Mouse (Mus musculus) lung, embryonic 14.5 days (tissue): ENCODE results near the gene Sema3e. TPM values are rescaled to one million over a fixed set of nuclear protein-coding genes. Genes with fewer than 3 reads are reported as not detected.

ENCODE experiments used
- ATAC-seq: fragments of 200-750 bp; cut with Nextera tagmentation; 2 replicates; pipeline ENCODE4 v1.8.0; 2017; ENCODE audit warnings: mild to moderate bottlenecking, moderate TSS enrichment, moderate library complexity; ENCODE audit not compliant: insufficient read depth
- DNase-seq: peaks from one replicate; pipeline ENCODE4 v3.0.0-alpha.2; 2015
- H3K27ac ChIP-seq: fragments of 300-500 bp; sonication (generic); 2 replicates; pipeline ENCODE4 v1.5.1; 2014; ENCODE audit warnings: low read depth, mild to moderate bottlenecking, moderate library complexity
- H3K27me3 ChIP-seq: fragments of 300-500 bp; sonication (generic); 2 replicates; pipeline ENCODE4 v1.6.1; 2014; ENCODE audit warnings: low read length, control low read depth; ENCODE audit not compliant: insufficient read depth
- H3K36me3 ChIP-seq: fragments of 300-500 bp; sonication (generic); 2 replicates; pipeline ENCODE4 v1.6.1; 2014; ENCODE audit warnings: control low read depth; ENCODE audit not compliant: insufficient read depth
- H3K4me1 ChIP-seq: fragments of 300-500 bp; sonication (generic); 2 replicates; pipeline ENCODE4 v1.6.1; 2014; ENCODE audit warnings: antibody characterized with exemption, control low read depth; ENCODE audit not compliant: insufficient read depth
- H3K4me2 ChIP-seq: fragments of 300-500 bp; sonication (generic); 2 replicates; pipeline ENCODE4 v1.6.1; 2014; ENCODE audit warnings: mild to moderate bottlenecking
- H3K4me3 ChIP-seq: fragments of 300-500 bp; sonication (generic); 2 replicates; pipeline ENCODE4 v1.5.1; 2014; ENCODE audit warnings: low read depth, low read length
- H3K9ac ChIP-seq: fragments of 300-500 bp; sonication (generic); 2 replicates; pipeline ENCODE4 v1.6.1; 2014
- H3K9me3 ChIP-seq: fragments of 300-500 bp; sonication (generic); 2 replicates; pipeline ENCODE4 v1.6.1; 2016; ENCODE audit warnings: low read depth, low read length, control low read depth
- CTCF ChIP-seq: IDR thresholded peaks from 2 replicates; pipeline ENCODE4 v1.5.1; 2016; ENCODE audit warnings: antibody characterized with exemption, low read depth
- whole genome bisulfite sequencing: fragments of 180-500 bp; shearing (Covaris S2); extraction: QIAGEN DNeasy Blood & Tissue Kit; methylation state at CpG from one replicate; pipeline ENCODE4 v1.1.7; 2014; 5-methylcytosine and 5-hydroxymethylcytosine counted together
- polyA plus RNA-seq: library from polyadenylated mRNA; unstranded; fragments of >200 nt; fragmentation: Nextera tagmentation; extraction: Ambion mirVana; gene quantifications from 2 replicates; pipeline ENCODE4 v1.2.1, GENCODE M21; 2014

The Sema3e gene
- polyA plus RNA-seq, 1 experiment from 2014 or later = 18.7 TPM

DNA sequence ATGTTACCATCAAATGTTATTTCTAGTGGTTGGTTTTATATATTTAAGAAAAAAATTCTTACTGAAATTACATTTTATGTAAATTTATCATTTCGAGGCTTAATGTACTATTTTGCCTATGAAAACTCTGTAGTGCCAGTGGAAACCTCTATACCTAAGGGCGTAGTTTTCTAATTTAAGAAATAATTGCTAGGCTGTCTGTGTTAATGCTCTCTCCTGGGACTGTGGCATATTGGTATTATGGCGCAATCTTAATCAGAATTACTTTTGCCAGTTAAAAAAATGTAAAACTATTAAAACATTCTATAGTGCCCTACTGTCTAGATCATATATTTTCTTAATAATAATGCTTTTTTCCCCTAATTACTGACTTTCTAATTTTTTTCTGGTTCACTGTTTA, 138.2 kb downstream of the Sema3e start:
- Histone ChIP-seq H3K27me3 (no peaks in the 10 kb centered on the region), H3K4me3 (no peak overlapping the region), H3K36me3 (no peaks in the 10 kb centered on the region), H3K4me1 (no peaks in the 10 kb centered on the region), H3K27ac (no peak overlapping the region), H3K4me2 (no peak overlapping the region), H3K9ac (no peak overlapping the region), H3K9me3 (no peaks in the 10 kb centered on the region)
- ATAC-seq (no peak), DNase-seq (no peak)
- WGBS = 90% methylated on average over 3 of the region's 3 CpGs
- no peak for TF ChIP-seq CTCF

DNA sequence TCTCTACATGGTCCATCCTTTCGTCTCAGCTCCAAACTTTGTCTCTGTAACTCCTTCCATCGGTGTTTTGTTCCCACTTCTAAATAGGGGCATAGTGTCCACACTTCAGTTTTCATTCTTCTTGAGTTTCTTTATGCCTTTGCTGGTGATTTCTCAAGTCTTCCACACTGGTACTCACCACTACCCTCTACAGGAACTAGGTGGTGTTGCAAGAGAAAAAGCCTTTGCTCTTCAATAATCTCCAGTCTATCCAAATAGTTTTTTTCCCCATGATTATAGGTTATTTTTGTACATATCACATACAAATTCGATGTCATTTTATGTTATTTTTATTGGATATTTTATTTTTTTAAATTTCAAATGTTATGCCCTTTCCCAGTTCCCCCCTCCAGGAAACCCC, 142.7 kb downstream of the Sema3e start:
- H3K4me1 ChIP-seq = no peaks in the 10 kb centered on the region
- no peak overlapping the region for H3K4me2 ChIP-seq
- H3K4me3 ChIP-seq = no peak overlapping the region
- H3K9ac ChIP-seq = no peak overlapping the region
- peak; percentile 30 for TF ChIP-seq CTCF
- DNase-seq = peak; percentile 8
- H3K9me3 ChIP-seq = no peaks in the 10 kb centered on the region
- no peak for ATAC-seq
- WGBS = 63% methylated on average over 3 of the region's 3 CpGs
- H3K27me3 ChIP-seq = no peaks in the 10 kb centered on the region
- no peak overlapping the region for H3K27ac ChIP-seq
- H3K36me3 ChIP-seq = no peaks in the 10 kb centered on the region

DNA sequence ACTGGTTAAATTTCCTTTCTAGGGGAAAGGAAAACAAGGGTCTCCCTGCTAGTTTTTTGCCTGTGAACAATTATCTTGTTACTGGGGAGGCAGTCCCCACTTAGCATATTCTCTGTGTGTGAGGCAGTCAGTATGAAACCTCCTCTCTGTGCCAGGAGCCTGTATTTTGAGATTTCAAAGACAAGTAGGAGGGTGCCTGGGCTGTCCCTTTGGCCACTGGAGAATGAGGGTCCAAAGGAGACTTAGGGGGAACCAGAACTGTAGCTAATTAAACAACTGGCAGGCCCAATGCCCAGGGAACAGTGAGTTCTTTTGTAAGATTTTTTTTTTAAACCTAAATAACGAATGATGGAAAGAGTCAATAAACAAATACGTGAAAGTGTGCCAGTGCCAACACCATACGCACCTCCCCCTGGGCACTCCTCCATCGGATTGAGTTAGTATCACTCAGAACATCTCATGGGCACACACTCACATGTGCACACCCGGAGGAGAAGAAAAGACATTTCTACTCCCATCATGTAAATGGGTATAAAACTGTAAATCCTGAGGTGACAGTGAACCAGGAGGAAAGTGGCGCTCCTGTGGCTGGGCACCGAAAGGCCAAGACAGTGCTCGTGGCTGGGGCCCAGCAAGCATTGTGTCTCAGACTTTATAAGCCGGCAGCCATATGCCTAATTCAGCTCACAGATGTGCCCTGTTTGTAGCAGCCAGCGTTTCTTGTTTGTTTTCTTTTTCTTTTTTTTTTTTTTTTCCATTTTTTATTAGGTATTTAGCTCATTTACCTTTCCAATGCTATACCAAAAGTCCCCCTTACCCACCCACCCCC, 148.5 kb downstream of the Sema3e start:
- Histone ChIP-seq H3K4me2 (no peak overlapping the region), H3K27ac (no peak overlapping the region), H3K36me3 (no peaks in the 10 kb centered on the region), H3K27me3 (no peaks in the 10 kb centered on the region), H3K9ac (no peak overlapping the region), H3K4me1 (no peaks in the 10 kb centered on the region), H3K9me3 (no peaks in the 10 kb centered on the region), H3K4me3 (no peak overlapping the region)
- WGBS = 83% methylated on average over 10 of the region's 10 CpGs
- no peak for DNase-seq
- no peak for ATAC-seq
- TF ChIP-seq CTCF = no peak

DNA sequence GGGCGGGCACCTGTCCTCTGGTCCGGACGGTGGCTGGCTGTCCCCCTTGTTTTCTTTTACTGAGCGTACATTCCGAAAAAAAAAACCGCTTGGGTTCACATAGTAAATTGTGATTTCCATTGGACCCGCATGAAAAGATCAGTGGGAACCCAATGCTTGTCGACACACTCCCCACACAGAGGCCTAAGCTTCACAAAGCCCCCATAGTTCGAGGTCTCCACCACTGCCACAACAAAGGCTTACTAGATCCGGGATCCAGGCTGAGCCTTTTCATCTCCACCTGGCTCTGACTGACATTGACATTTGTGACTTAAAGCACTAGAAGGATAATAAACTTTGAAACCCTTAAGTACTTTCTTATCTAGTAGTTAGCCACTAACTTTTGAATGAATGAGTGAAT, 155.5 kb downstream of the Sema3e start:
- H3K9ac ChIP-seq = no peak overlapping the region
- no peaks in the 10 kb centered on the region for H3K4me1 ChIP-seq
- H3K4me3 ChIP-seq = no peak overlapping the region
- H3K4me2 ChIP-seq = no peak overlapping the region
- no peaks in the 10 kb centered on the region for H3K27me3 ChIP-seq
- DNase-seq (no peak), ATAC-seq (no peak)
- H3K36me3 ChIP-seq = no peaks in the 10 kb centered on the region
- 73% methylated on average over 10 of the region's 10 CpGs for WGBS
- H3K9me3 ChIP-seq = no peaks in the 10 kb centered on the region
- TF ChIP-seq CTCF = no peak
- no peak overlapping the region for H3K27ac ChIP-seq

DNA sequence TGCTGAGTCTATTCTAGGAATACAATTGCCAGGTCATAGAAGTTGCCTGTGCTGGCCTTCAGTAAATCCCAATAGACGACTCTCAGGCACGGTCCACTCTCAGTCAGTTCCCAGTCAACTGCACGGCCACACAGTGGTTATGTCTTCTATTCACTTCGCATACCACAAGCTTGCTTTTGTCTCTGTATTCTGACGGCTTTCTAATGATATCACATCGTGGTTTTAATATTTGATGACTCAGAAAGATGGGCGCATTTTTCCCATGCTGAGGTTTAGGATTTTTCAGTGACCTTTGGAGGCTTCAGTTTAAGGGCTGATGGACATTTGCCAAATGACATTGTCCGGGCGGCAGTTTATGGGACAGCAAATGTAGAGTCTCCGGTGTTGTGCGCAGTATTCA, 157.1 kb downstream of the Sema3e start:
- Histone ChIP-seq H3K27ac (no peak overlapping the region), H3K4me2 (no peak overlapping the region), H3K36me3 (no peaks in the 10 kb centered on the region), H3K4me1 (no peaks in the 10 kb centered on the region), H3K9ac (no peak overlapping the region), H3K27me3 (no peaks in the 10 kb centered on the region), H3K9me3 (no peaks in the 10 kb centered on the region), H3K4me3 (no peak overlapping the region)
- 77% methylated on average over 11 of the region's 11 CpGs for WGBS
- no peak for TF ChIP-seq CTCF
- DNase-seq (no peak), ATAC-seq (no peak)

DNA sequence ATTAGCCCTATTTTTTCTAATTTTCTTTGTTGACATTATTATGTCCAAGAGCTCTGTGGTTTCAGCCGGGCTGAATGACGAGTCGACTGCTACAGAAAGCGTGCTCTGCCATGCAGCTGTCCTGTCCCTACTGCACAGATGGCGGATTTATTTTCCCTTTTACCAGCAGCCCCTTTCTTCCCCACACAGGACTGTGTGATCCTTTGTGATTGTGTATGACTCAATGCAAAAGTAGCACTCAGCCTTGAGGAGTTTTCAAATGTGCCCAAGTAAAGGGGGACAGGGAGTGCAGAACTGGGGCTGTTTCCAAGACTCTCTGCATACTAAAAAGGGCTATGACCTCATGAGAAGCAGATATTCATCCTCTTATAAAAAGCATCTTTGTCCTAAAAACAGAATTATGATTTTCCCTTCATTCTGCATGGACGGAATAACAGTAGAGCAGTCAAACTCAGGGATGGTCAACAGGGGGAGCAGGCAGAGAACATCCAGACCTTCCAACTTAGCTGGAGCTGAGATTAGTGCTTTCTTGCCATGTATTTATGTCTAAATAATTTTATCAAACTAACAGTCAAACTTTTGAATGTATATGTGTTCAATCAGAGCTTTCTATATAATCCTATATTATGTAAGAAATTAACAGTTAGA, 170.2 kb downstream of the Sema3e start:
- WGBS = 38% methylated on average over 6 of the region's 6 CpGs
- Histone ChIP-seq H3K27me3 (no peaks in the 10 kb centered on the region), H3K4me1 (peaks cover 5% of the 10 kb centered on the region; the same call in 1 of the 2 replicates), H3K9ac (no peak overlapping the region), H3K9me3 (no peaks in the 10 kb centered on the region), H3K4me3 (no peak overlapping the region), H3K27ac (no peak overlapping the region), H3K36me3 (no peaks in the 10 kb centered on the region), H3K4me2 (no peak overlapping the region)
- TF ChIP-seq CTCF = peak; percentile 26
- peak; percentile 26 for DNase-seq
- ATAC-seq = peak; percentile 78

DNA sequence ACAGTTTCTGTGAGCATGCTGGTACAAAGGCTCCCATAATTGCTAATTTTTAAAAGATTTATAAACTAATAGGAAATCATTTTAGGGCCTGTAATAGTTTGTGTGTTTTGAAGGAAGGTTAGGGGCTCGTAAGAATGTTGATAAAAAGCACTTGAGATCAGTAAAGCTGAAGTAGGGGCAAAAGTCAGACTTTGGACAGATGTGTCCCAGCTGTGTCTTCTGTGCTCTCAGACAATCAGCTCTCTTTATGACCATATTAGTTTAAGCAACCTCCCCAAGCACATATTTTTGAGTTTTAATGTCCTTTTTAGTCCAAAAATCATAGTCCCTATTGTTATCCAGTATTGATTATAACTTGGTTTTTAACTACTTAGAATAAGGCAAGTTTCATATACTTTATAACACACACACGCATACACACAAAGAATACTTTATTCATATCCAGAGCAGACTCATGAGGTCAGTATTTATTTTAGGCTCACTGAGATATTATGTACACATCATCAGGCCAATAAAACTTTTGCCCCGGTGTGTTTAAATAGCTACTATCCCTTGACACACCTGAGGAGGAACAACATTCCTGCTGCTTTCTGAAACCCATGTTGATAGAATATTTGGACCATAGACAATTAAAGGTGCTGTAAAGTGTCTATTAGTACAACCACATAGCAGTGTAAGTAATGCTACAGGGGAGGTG, 173.4 kb downstream of the Sema3e start:
- H3K9ac ChIP-seq = no peak overlapping the region
- peak; percentile 67; the same call in 1 of the 2 replicates for ATAC-seq
- no peaks in the 10 kb centered on the region for H3K36me3 ChIP-seq
- no peak for TF ChIP-seq CTCF
- H3K4me3 ChIP-seq = no peak overlapping the region
- peaks cover 5% of the 10 kb centered on the region; the same call in 1 of the 2 replicates for H3K4me1 ChIP-seq
- peak; percentile 26 for DNase-seq
- no peaks in the 10 kb centered on the region for H3K9me3 ChIP-seq
- no peaks in the 10 kb centered on the region for H3K27me3 ChIP-seq
- no peak overlapping the region for H3K4me2 ChIP-seq
- 38% methylated on average over 3 of the region's 3 CpGs for WGBS
- H3K27ac ChIP-seq = no peak overlapping the region
